Mouse (Mus musculus) kidney, adult 11 months (tissue): ENCODE data around the gene Mybpc2.
A peak's percentile ranks its signal among the peaks of the same experiment; 100 is the strongest.

Source experiments
- DNase-seq: peaks from one replicate; pipeline ENCODE4 v3.0.0; 2022

Gene Mybpc2

GRCm38 (mm10) chr7:44521710-44522109 is 2.7 kb downstream of the Mybpc2 start:
- DNase-seq = peak; percentile 39

- DNase-seq = no peak
Observed at GRCm38 (mm10) chr7:44520990-44521389, 3.5 kb downstream of the Mybpc2 start.

GRCm38 (mm10) chr7:44519240-44519913 is 5.1 kb downstream of the Mybpc2 start:
- DNase-seq = no peak

GRCm38 (mm10) chr7:44507491-44507890 is 17.0 kb downstream of the Mybpc2 start:
- DNase-seq = no peak

- DNase-seq = no peak
Observed at GRCm38 (mm10) chr7:44501563-44502115, 22.8 kb downstream of the Mybpc2 start.

GRCm38 (mm10) chr7:44500046-44500445 is 24.4 kb downstream of the Mybpc2 start:
- DNase-seq = no peak

DNA sequence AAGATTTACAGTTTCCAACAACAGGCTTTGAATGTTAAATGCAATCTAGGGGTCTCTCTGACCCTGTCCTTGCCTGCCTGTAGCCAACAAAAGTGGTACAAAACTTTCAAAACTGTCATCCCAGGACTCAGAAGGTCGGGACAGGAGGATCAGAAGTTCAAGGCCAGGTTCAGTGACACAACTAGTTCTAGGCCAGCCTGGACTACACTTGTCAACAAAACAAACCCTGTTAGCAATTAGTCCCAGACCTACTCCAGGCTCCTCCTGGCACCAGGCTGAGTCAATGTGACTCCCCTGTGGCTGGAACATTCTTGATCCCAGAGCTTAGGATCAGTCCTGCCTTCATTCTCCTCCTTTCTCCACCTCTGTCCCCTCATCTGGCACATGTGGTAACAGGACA is 25.5 kb downstream of the Mybpc2 start:
- no peak for DNase-seq

DNA sequence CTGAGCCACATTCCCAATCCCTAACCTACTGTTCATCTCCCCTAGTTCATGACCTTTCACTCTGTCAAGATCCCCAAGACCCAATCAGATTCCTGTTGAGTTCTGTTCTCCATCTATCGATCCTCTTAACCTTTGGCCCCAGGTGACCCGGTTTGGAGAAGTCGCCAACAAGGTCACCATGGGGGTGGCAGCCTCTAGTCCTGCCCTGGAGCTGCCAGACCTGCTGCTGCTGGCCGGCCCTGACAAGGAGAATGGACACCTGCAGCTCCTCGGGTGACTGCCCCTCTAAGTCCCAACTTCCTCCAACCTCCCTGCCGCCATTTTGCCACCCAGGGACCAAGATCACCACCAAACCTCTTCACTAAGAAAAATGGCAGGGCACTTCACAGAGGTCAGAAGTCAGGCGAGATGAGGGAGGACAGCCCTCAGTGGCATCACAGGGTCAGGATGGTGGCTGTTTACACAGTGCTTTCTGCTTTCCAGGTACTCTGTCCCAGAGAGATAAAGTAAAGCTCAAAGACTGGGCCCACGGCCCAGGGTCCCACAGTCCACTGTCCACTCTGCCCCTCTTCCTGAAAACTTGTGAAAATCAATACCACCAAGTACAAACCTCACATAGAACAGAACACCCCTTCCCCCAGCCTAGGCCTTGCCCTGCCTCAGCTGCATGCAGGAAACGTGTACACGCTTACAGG is 26.9 kb downstream of the Mybpc2 start:
- DNase-seq = no peak

DNA sequence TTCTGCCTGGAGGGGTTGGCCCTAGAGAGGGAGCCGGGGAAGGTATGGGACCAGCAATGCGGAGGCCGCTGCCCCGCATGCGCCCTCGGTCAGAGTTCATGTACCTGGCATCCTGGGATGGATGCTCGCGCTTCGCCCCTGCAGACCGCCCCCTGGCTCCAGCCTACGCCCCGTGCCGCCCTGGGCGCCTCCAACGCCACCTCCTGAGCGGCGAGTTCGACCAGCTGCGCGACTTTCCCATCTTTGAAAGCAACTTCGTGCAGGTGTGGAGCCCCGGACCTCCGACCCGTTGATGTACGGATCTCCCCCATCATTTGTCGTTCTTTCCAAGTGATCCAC is 27.7 kb downstream of the Mybpc2 start:
- no peak for DNase-seq

- DNase-seq = peak; percentile 99
Observed at GRCm38 (mm10) chr7:44495992-44496770, 28.3 kb downstream of the Mybpc2 start, which contains the start of the genes Emc10 and Fam71e1. Gene Emc10 (minus strand): TSS chr7:44496529. Gene Fam71e1 (plus strand): TSS chr7:44496581.

DNA sequence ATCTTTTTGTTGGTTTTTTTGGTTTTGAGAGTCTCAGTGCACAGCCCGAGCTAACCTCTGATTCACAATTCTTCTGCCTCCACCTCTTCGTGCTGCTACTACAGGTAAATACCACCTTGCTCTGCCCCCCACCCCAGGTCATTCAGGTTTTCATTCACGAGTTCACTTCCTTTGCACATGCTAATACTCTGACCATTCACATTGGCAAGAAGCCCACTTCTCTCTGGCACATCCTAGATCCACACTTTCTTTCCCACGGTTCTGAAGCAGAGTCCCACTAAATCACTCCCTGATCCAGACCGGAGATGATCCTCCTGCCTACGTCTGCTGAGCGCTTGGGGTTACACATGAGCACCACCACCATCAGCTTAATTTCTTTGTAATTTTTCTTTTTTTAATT is 29.4 kb downstream of the Mybpc2 start:
- no peak for DNase-seq

DNA sequence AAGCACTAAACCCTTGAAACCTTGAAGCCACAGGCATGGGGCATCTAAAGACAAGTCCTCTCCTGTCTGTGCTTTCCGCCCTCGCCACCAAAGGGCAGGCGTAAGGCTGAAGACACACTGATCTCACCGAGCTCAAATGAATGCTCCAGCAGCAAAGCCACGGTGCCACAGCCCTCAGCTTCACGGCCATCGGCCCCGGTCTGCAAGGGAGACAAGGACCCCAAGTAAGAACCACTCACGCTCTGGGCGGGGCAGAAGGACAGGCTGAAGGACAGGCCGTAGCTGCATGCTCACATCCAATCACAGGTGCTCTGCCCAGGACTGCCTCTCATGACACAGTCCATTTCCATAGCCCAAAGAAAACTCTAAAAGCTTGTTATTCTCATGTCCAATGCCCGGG is 29.8 kb downstream of the Mybpc2 start:
- DNase-seq = no peak

- DNase-seq = no peak
Observed at GRCm38 (mm10) chr7:44492166-44492826, 32.2 kb downstream of the Mybpc2 start.

- DNase-seq = no peak
Observed at GRCm38 (mm10) chr7:44491391-44491790, 33.1 kb downstream of the Mybpc2 start.

DNA sequence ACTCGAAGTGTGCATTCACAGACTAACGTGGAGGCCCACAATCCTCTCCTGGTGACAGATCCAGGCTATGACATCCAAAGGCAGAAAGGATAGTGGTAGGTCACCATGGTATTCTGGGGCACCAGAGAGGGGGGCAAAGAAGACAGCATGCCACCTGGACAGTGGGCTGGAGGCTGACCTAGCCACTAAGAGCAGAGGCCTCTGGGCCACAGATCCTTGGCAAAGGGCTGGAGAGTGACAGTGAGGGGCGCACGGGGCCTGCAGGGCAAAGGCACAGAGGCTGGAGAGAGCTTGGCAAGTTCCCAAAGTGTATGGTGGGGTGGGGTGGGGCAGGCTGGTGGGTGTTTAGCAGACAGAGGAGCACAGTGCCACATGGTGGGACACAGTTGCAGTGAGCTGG is 34.2 kb downstream of the Mybpc2 start:
- DNase-seq = no peak

DNA sequence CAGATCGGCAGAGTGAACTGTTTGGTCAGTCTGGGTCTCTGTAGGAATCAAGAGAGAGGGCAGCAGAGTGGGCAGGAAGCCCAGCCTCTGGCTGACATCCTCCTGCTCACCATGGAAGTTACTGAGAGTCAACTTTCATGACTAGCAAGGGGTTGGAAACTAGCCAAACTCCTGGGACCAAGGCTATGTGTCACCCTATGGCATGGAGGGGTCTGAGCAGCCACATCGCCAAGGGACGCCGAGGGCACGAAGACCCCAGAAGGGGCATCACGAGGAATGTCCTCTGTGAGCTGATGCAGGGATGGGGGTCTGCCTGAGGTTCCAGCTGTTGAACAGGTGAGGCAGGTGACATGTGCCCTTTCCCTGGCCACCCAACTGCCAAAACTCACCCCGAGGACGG is 35.9 kb downstream of the Mybpc2 start:
- no peak for DNase-seq

DNA sequence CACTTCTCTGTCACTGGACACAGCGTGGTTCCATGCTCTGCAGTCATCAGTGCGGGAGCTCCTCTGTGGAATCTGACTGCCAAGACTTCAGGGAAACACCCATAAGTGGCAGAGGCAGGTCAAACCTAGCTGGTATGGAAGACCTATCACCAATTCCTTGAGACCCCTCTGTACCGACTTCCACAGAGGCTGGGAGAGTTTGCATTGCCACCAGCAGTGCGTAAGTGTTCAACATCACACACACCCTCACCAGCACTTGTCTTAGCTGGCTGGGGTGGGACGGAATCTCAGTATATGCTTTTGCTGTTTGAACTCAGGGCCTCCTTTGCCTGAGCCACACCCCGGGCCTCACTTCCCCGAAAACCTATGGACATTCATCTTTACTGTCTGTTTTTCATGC is 36.5 kb downstream of the Mybpc2 start:
- DNase-seq = no peak

- no peak for DNase-seq
Observed at GRCm38 (mm10) chr7:44486927-44487575, 37.4 kb downstream of the Mybpc2 start.

DNA sequence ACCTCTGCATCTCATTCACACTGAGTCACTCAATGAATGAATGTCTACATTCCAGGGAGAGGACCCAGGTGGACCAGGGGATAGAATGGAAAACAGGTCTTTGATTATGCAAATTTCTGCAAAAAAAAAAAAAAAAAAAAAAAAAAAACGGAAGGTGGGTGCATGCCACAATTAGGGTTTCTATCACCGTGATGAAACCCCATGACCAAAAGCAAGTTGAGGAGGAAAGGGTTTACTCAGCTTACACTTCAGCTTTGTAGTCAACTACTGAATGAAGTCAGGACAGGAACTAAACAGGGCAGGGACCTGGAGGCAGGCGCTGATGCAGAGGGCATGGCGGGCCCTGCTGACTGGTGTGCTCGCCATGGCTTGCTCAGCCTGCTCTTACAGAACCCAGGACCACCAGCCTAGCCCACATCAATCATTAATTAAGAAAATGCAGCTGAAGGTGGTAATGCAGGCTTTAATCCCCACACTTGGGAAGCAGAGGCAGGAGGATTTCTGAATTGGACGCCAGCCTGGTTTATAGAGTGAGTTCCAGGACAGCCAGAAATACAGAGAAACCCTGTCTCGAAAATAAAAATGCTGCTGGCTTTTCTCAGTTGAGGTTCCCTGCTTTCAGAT is 38.8 kb downstream of the Mybpc2 start:
- peak; percentile 1 for DNase-seq

- peak; percentile 54 for DNase-seq
Observed at GRCm38 (mm10) chr7:44484841-44485571, 39.5 kb downstream of the Mybpc2 start.

DNA sequence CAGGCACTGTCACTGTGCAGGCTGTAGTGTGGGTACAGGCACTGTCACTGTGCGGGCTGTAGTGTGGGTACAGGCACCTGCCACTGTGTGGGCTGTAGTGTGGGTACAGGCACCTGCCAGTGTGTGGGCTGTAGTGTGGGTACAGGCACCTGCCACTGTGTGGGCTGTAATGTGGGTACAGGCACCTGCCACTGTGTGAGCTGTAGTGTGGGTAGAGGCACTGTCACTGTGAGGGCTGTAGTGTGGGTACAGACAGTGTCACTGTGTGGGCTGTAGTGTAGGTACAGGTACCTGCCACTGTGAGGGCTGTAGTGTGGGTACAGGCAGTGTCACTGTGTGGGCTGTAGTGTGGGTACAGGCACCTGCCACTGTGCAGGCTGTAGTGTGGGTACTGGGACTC is 40.3 kb downstream of the Mybpc2 start:
- DNase-seq = no peak
